Comparison of ENCODE assay signal across 8 mouse cellular contexts in genomic region chr16:90933534-90934176, GRCm38 (mm10). TPM values are rescaled to one million over a fixed set of nuclear protein-coding genes. Genes with fewer than 3 reads are reported as not detected.
DNase-seq lines count a peak whose midpoint lies in the region; ATAC-seq and TF ChIP-seq lines count a peak whose summit lies in the region.

No protein-coding gene starts in this region.

- peak overlapping the region; percentile 99 for H3K4me3 ChIP-seq in gastrocnemius, adult 2 months
- peak overlapping the region; percentile 84 for H3K4me3 ChIP-seq in forebrain, embryonic 12.5 days (replicated peaks)
- H3K4me3 ChIP-seq in liver, embryonic 13.5 days (replicated peaks): peak overlapping the region; percentile 84

- WGBS in forebrain, embryonic 12.5 days: 32% methylated on average over 13 of the region's 13 CpGs
- 21% methylated on average over 13 of the region's 13 CpGs for WGBS in liver, embryonic 13.5 days (ENCODE audit: insufficient replicate concordance)

- peak overlapping the region; percentile 85 for H3K9ac ChIP-seq in forebrain, embryonic 12.5 days
- H3K9ac ChIP-seq in liver, embryonic 13.5 days: peak overlapping the region; percentile 87

- TF ChIP-seq CTCF in gastrocnemius, adult 2 months (IDR thresholded peaks at IDR 0.05): no peak

- peaks cover 24% of the 10 kb centered on the region for H3K36me3 ChIP-seq in forebrain, embryonic 12.5 days (replicated peaks)
- H3K36me3 ChIP-seq in liver, embryonic 13.5 days: peaks cover 31% of the 10 kb centered on the region

- no peak for DNase-seq in gastrocnemius, adult 2 months
- no peak for DNase-seq in gastrocnemius, postnatal 10 days
- peak; percentile 62 for DNase-seq in 416B (ENCODE audit: low read depth)
- DNase-seq in liver, embryonic 13.5 days: no peak
- no peak for DNase-seq in retina, postnatal 1 day
- DNase-seq in adrenal gland, adult 18-20 months (ENCODE audit: low spot score in 2 of 2): no peak
- no peak for DNase-seq in frontal cortex, postnatal 14 days (ENCODE audit: low spot score in 2 of 2)

- intact Hi-C loops in gastrocnemius, adult 2 months (cut with DNase I): loop anchor here (2.0 to 5.0 kb wide), 3 partner anchors 101 to 125 kb away; partner anchors contain the start of gene Paxbp1

- no peaks in the 10 kb centered on the region for H3K27me3 ChIP-seq in forebrain, embryonic 12.5 days
- no peaks in the 10 kb centered on the region for H3K27me3 ChIP-seq in liver, embryonic 13.5 days

- peak overlapping the region; percentile 93 for H3K27ac ChIP-seq in gastrocnemius, adult 2 months
- H3K27ac ChIP-seq in forebrain, embryonic 12.5 days: peak overlapping the region; percentile 89; the same call in 1 of the 2 replicates
- peak overlapping the region; percentile 82 for H3K27ac ChIP-seq in liver, embryonic 13.5 days

- peaks cover 13% of the 10 kb centered on the region for H3K4me1 ChIP-seq in forebrain, embryonic 12.5 days
- H3K4me1 ChIP-seq in liver, embryonic 13.5 days (replicated peaks): peaks cover 15% of the 10 kb centered on the region

- ATAC-seq in forebrain, embryonic 12.5 days (ENCODE audit: low FRiP score): no peak
- no peak for ATAC-seq in liver, embryonic 13.5 days (ENCODE audit: low read depth)

- H3K9me3 ChIP-seq in forebrain, embryonic 12.5 days: no peaks in the 10 kb centered on the region
- no peaks in the 10 kb centered on the region for H3K9me3 ChIP-seq in liver, embryonic 13.5 days (replicated peaks)

- peak overlapping the region; percentile 73 for H3K4me2 ChIP-seq in forebrain, embryonic 12.5 days
- peak overlapping the region; percentile 94 for H3K4me2 ChIP-seq in liver, embryonic 13.5 days

RNA-seq across cellular contexts. Expression of gene Cfap298, which starts 1.3 kb away (rescaled TPM):
- total RNA-seq in gastrocnemius, adult 2 months (2021): 10 to 100 TPM; 33.1 to 33.8 TPM
- 10 to 100 TPM; 23.8 to 27.0 TPM for total RNA-seq in gastrocnemius, postnatal 10 days (2021)
- polyA plus RNA-seq in forebrain, embryonic 12.5 days (2016; fragmentation: Nextera tagmentation; extraction: Ambion mirVana): 49.6 and 51.0 TPM in 2 replicates
- 33.2 and 39.9 TPM in 2 replicates for polyA plus RNA-seq in liver, embryonic 13.5 days (2015; fragmentation: Nextera tagmentation; extraction: Ambion mirVana)
- total RNA-seq in adrenal gland, adult 18-20 months (2021): 10 to 100 TPM; 27.5 to 37.6 TPM
